Mouse (Mus musculus): Measurements from ENCODE around the gene Rbfox1. TPM values are rescaled to one million over a fixed set of nuclear protein-coding genes. Genes with fewer than 3 reads are reported as not detected.

Rbfox1 gene
- polyA plus RNA-seq, 1 experiment from 2014 or later = 4.6 TPM

DNA sequence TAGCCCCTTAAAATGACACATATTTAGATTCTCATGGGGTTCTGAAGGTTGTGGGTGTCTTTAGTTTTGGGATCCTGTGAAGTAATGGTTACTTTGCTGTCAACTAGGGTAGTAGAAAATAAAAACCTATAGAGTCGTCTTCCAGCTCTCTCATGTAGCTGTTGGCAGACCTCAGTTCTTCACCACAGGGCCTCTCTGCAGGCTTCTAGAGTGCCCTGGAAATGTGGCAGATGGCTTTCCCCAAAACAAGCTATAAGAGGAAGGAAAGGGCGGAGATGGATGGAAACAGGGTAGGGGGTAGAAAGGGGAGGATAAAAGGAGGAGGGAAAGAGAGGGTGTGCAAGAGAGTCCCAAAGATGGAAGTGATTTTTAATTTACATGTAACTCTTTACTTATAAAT lies 539.6 kb downstream of the Rbfox1 start:
- Histone ChIP-seq H3K4me1 (replicated peaks; ENCODE audit: control insufficient read depth, insufficient read depth, low read length) (no peaks in the 10 kb centered on the region), H3K36me3 (ENCODE audit: control insufficient read depth, insufficient read depth, low read length) (no peaks in the 10 kb centered on the region), H3K9me3 (ENCODE audit: control insufficient read depth, low read length) (no peaks in the 10 kb centered on the region), H3K4me2 (ENCODE audit: low read depth, low read length, severe bottlenecking) (no peak overlapping the region), H3K27me3 (ENCODE audit: control insufficient read depth, insufficient read depth, low read length) (no peaks in the 10 kb centered on the region), H3K27ac (ENCODE audit: low read depth, low read length) (no peak overlapping the region), H3K9ac (ENCODE audit: low read length) (no peak overlapping the region), H3K4me3 (ENCODE audit: low read depth, low read length) (no peak overlapping the region)
- 84% methylated on average over 2 of the region's 2 CpGs for WGBS
- DNase-seq (ENCODE audit: low spot score) = no peak
- no peak for ATAC-seq (replicated peaks; ENCODE audit: low FRiP score)

DNA sequence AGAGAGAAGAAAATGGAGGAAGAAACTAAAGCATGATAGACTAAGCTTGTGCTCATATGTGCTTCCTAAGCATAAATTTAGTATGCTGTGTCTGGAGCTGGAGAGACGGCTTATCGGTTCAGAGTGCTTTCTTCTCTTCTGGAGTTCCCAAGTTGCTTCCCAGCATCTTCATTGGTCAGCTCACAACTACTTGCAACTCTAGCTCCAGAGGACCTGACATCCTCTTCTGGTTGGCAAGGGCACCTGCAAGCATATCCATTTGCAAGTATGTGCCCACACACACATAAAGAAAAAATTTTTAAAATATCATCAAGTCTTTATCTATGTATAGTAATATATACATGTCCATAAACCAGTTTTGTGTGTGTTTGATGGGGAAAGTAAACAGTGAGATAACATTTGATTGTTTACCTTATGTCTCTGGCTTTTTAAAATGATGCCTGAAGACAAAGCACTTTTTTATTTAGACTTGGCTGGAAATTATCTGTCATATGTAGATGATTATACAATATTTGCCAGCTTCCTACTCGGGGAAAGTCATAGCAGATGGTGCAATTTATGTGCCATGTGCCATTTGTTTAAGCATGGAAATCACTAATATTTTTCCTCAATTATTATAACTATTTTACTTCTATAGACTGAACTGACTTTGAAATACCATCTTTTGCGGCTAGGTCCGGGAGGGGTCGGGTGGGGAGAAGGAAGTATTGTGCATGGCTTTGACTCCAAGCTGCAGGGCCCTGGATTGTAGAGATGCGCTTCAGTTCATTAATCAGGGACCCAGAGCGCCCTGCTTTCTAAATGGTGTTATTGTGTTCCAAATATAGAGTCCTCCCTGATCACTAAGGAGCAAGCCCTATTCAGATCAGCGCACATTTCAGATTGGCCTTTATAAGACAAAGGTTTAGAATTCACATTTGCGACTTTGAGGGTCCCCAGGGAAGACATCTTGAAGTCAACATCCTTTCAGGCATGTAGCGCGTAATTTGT lies 542.4 kb downstream of the Rbfox1 start:
- Histone ChIP-seq H3K4me1 (replicated peaks; ENCODE audit: control insufficient read depth, insufficient read depth, low read length) (no peaks in the 10 kb centered on the region), H3K4me2 (ENCODE audit: low read depth, low read length, severe bottlenecking) (no peak overlapping the region), H3K9ac (ENCODE audit: low read length) (no peak overlapping the region), H3K9me3 (ENCODE audit: control insufficient read depth, low read length) (no peaks in the 10 kb centered on the region), H3K36me3 (ENCODE audit: control insufficient read depth, insufficient read depth, low read length) (no peaks in the 10 kb centered on the region), H3K27me3 (ENCODE audit: control insufficient read depth, insufficient read depth, low read length) (no peaks in the 10 kb centered on the region), H3K4me3 (ENCODE audit: low read depth, low read length) (no peak overlapping the region), H3K27ac (ENCODE audit: low read depth, low read length) (no peak overlapping the region)
- no peak for DNase-seq (ENCODE audit: low spot score)
- WGBS = 82% methylated on average over 12 of the region's 12 CpGs
- no peak for ATAC-seq (replicated peaks; ENCODE audit: low FRiP score)

DNA sequence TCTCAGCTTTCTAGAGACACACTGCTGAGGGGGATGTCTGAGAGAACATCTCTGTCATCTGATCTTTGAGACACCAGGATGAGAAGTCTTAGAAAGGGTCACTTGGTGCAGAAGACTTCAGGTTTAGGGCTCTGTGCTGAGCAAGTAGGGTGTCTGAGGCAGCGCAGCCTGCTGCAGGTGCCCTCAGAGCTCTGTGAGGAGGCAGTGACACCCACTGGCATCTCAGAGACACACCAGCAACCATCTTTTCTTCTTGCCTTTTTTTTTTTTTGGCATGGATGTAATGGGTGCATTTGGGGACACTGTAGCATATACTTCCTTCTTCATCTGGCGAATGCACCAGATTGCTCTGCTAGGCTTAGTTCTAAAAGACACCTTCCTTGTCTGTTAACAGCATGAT lies 545.8 kb downstream of the Rbfox1 start:
- H3K4me2 ChIP-seq (ENCODE audit: low read depth, low read length, severe bottlenecking) = no peak overlapping the region
- H3K4me3 ChIP-seq (ENCODE audit: low read depth, low read length) = no peak overlapping the region
- H3K9me3 ChIP-seq (ENCODE audit: control insufficient read depth, low read length) = no peaks in the 10 kb centered on the region
- H3K27me3 ChIP-seq (ENCODE audit: control insufficient read depth, insufficient read depth, low read length) = no peaks in the 10 kb centered on the region
- no peak for ATAC-seq (replicated peaks; ENCODE audit: low FRiP score)
- WGBS = 87% methylated on average over 2 of the region's 2 CpGs
- no peak overlapping the region for H3K27ac ChIP-seq (ENCODE audit: low read depth, low read length)
- DNase-seq (ENCODE audit: low spot score) = no peak
- no peaks in the 10 kb centered on the region for H3K4me1 ChIP-seq (replicated peaks; ENCODE audit: control insufficient read depth, insufficient read depth, low read length)
- no peaks in the 10 kb centered on the region for H3K36me3 ChIP-seq (ENCODE audit: control insufficient read depth, insufficient read depth, low read length)
- no peak overlapping the region for H3K9ac ChIP-seq (ENCODE audit: low read length)

DNA sequence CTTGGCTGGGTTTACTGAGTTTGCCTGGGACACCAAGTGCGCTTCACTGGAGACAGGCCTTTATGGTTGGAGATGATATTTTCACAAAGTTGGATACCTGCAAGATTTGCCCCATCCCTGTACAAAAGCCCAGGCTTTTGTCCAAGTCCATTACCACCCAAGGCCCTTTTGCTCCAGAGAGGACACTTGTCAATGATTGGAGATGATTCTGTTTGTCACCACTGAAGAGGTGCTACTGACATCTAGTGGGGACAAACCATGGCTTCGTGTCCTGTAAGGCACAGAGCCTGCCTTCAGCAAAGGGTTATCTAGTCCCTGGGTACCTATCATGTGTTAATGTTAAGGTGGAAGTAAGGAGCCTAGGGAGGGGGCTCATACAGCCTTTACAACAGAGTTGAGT lies 551.3 kb downstream of the Rbfox1 start:
- Histone ChIP-seq H3K27ac (ENCODE audit: low read depth, low read length) (no peak overlapping the region), H3K9ac (ENCODE audit: low read length) (no peak overlapping the region), H3K4me2 (ENCODE audit: low read depth, low read length, severe bottlenecking) (no peak overlapping the region), H3K27me3 (ENCODE audit: control insufficient read depth, insufficient read depth, low read length) (no peaks in the 10 kb centered on the region), H3K36me3 (ENCODE audit: control insufficient read depth, insufficient read depth, low read length) (no peaks in the 10 kb centered on the region), H3K4me1 (replicated peaks; ENCODE audit: control insufficient read depth, insufficient read depth, low read length) (no peaks in the 10 kb centered on the region), H3K9me3 (ENCODE audit: control insufficient read depth, low read length) (no peaks in the 10 kb centered on the region), H3K4me3 (ENCODE audit: low read depth, low read length) (no peak overlapping the region)
- ATAC-seq (replicated peaks; ENCODE audit: low FRiP score) = no peak
- DNase-seq (ENCODE audit: low spot score) = no peak
- WGBS = 65% methylated on average over 2 of the region's 2 CpGs

DNA sequence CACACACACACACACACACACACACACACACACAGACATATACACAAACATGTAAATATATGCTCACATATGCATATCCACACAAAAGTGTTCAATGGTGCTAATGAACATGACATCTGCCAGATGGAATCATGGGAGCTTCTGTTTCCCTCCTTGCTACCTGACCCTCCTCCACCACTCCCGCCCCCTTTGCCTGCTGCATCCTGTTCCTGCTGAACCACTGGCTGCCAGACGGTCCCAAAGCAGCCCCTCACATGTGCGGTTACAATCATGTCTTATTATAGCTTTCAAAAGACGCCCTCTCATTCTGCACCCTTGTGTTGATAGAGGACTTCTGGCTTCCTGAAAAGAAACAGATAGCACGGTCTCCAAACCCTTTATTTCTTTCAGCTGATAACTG lies 563.1 kb downstream of the Rbfox1 start:
- 42% methylated on average over 5 of the region's 5 CpGs for WGBS
- no peak for DNase-seq (ENCODE audit: low spot score)
- Histone ChIP-seq H3K4me3 (ENCODE audit: low read depth, low read length) (no peak overlapping the region), H3K27me3 (ENCODE audit: control insufficient read depth, insufficient read depth, low read length) (no peaks in the 10 kb centered on the region), H3K9ac (ENCODE audit: low read length) (no peak overlapping the region), H3K4me1 (replicated peaks; ENCODE audit: control insufficient read depth, insufficient read depth, low read length) (no peaks in the 10 kb centered on the region), H3K4me2 (ENCODE audit: low read depth, low read length, severe bottlenecking) (no peak overlapping the region), H3K9me3 (ENCODE audit: control insufficient read depth, low read length) (no peaks in the 10 kb centered on the region), H3K36me3 (ENCODE audit: control insufficient read depth, insufficient read depth, low read length) (no peaks in the 10 kb centered on the region), H3K27ac (ENCODE audit: low read depth, low read length) (no peak overlapping the region)
- ATAC-seq (replicated peaks; ENCODE audit: low FRiP score) = no peak

DNA sequence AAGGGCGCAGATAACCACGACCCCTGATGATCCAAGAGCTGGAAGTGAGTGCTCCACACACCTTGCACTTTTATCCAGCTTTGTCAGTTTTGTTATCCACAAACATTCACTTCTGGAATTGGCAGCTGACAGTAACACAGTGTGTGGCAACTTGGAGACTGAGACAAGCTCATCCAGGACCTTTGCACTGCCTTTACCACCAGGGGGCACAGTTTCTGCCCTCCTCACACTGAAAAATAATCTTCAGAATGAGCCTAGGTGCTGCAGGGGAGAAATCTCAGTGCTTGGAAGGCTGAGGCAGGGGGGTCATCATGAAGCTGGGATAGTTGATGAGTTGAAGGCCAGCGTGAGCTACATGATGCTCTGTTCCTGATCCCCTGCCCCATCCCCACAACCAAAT lies 570.2 kb downstream of the Rbfox1 start:
- Histone ChIP-seq H3K4me1 (replicated peaks; ENCODE audit: control insufficient read depth, insufficient read depth, low read length) (no peaks in the 10 kb centered on the region), H3K36me3 (ENCODE audit: control insufficient read depth, insufficient read depth, low read length) (no peaks in the 10 kb centered on the region), H3K27me3 (ENCODE audit: control insufficient read depth, insufficient read depth, low read length) (no peaks in the 10 kb centered on the region), H3K9me3 (ENCODE audit: control insufficient read depth, low read length) (no peaks in the 10 kb centered on the region), H3K27ac (ENCODE audit: low read depth, low read length) (no peak overlapping the region), H3K4me2 (ENCODE audit: low read depth, low read length, severe bottlenecking) (no peak overlapping the region), H3K9ac (ENCODE audit: low read length) (no peak overlapping the region), H3K4me3 (ENCODE audit: low read depth, low read length) (no peak overlapping the region)
- DNase-seq (ENCODE audit: low spot score) (no peak), ATAC-seq (replicated peaks; ENCODE audit: low FRiP score) (no peak)
- 73% methylated on average over 3 of the region's 3 CpGs for WGBS

DNA sequence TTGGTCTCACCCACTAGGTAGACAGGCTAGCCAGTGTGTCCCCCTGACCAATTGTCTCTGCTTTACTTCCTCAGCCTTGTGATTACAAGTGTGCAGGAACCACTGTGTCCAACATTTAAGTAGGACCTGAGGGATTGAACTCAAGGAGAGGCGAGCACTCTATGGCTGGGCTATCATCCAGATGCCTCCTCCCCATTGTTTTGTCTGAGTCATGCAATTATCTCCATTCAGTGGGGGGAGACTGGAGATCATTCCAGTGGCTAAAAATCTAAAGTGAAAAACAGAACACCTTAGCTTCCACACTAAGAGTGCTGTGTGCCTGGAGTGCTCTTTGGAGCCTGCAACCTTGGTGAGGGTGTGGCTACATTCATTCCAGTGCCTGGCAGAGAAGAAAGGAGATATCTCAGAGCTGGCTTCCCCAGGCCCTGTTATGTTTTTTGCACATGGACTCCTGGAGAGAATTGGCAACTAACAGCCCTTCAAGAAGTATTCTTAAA lies 594.0 kb downstream of the Rbfox1 start:
- DNase-seq (ENCODE audit: low spot score) = no peak
- no peak overlapping the region for H3K27ac ChIP-seq (ENCODE audit: low read depth, low read length)

DNA sequence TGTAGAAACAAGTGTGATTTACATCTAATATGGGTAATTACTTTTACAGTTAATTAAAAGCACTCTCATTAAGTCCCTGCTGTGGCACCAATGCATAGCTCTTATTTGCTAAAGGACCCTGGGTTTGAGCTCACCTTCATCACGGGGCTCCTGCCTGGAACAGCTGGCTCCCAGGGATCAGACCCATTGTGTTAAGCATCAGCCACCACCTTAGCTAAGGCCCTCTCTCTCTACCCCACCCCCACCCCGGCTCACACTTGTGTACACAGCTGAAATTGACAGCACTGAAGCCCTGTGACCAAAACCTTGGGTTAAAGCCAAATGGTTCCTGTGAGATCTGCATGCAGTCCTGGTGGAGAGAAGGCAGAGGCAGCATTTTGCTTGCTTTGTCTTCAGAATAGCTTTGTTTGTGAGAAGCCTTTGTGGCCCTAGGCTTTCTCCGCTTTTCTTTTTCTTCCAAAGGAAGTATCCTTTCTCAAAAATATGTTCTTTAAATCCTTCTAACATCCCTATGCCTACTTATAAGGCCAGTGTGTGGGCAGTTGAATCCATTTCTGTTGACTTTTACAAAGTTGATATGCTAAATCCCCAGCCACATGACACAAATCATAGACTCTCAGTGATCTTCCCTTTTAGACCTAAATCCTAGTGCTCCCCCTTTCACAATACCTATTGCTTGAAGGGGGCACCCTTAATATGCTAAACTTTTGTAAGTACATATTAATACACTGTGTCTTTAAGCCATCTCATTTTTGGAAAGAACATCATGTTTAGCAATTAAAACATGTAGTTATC lies 594.7 kb downstream of the Rbfox1 start:
- Histone ChIP-seq H3K4me1 (replicated peaks; ENCODE audit: control insufficient read depth, insufficient read depth, low read length) (0 out of 2 replicates have a peak, but pooled peaks cover 2% of the 10 kb centered on the region), H3K27ac (ENCODE audit: low read depth, low read length) (no peak overlapping the region), H3K9ac (ENCODE audit: low read length) (no peak overlapping the region), H3K27me3 (ENCODE audit: control insufficient read depth, insufficient read depth, low read length) (no peaks in the 10 kb centered on the region), H3K9me3 (ENCODE audit: control insufficient read depth, low read length) (no peaks in the 10 kb centered on the region), H3K4me2 (ENCODE audit: low read depth, low read length, severe bottlenecking) (no peak overlapping the region), H3K4me3 (ENCODE audit: low read depth, low read length) (no peak overlapping the region), H3K36me3 (ENCODE audit: control insufficient read depth, insufficient read depth, low read length) (no peaks in the 10 kb centered on the region)
- peak; percentile 77; the same call in 1 of the 2 replicates for ATAC-seq (replicated peaks; ENCODE audit: low FRiP score)
- WGBS = 13% methylated on average over 3 of the region's 3 CpGs
- peak; percentile 65 for DNase-seq (ENCODE audit: low spot score)

More for the DNA sequence above, 594.0 kb downstream of the Rbfox1 start:
- 0 out of 2 replicates have a peak, but pooled peaks cover 2% of the 10 kb centered on the region for H3K4me1 ChIP-seq (replicated peaks; ENCODE audit: control insufficient read depth, insufficient read depth, low read length)
- no peak; the same call in 1 of the 2 replicates for ATAC-seq (replicated peaks; ENCODE audit: low FRiP score)
- no peak overlapping the region for H3K9ac ChIP-seq (ENCODE audit: low read length)
- no peaks in the 10 kb centered on the region for H3K9me3 ChIP-seq (ENCODE audit: control insufficient read depth, low read length)
- no peak overlapping the region for H3K4me2 ChIP-seq (ENCODE audit: low read depth, low read length, severe bottlenecking)
- no peak overlapping the region for H3K4me3 ChIP-seq (ENCODE audit: low read depth, low read length)
- no peaks in the 10 kb centered on the region for H3K36me3 ChIP-seq (ENCODE audit: control insufficient read depth, insufficient read depth, low read length)
- H3K27me3 ChIP-seq (ENCODE audit: control insufficient read depth, insufficient read depth, low read length) = no peaks in the 10 kb centered on the region
- WGBS = 43% methylated on average over 1 of the region's 1 CpGs

Data from forebrain, embryonic 11.5 days (tissue).